Mouse (Mus musculus): ENCODE data around the gene Rhpn2. TPM values are rescaled to one million over a fixed set of nuclear protein-coding genes. Genes with fewer than 3 reads are reported as not detected.
A peak's percentile ranks its signal among the peaks of the same experiment; 100 is the strongest.
"Not testable (repeated sequence)": the region's sequence is repeated elsewhere in the genome, so short reads cannot be mapped to it uniquely, and the experiment has no call there.

Rhpn2 gene
- 2.5 and 2.7 TPM in 2 replicates for polyA plus RNA-seq (2016; fragmentation: Nextera tagmentation; extraction: Ambion mirVana)

DNA sequence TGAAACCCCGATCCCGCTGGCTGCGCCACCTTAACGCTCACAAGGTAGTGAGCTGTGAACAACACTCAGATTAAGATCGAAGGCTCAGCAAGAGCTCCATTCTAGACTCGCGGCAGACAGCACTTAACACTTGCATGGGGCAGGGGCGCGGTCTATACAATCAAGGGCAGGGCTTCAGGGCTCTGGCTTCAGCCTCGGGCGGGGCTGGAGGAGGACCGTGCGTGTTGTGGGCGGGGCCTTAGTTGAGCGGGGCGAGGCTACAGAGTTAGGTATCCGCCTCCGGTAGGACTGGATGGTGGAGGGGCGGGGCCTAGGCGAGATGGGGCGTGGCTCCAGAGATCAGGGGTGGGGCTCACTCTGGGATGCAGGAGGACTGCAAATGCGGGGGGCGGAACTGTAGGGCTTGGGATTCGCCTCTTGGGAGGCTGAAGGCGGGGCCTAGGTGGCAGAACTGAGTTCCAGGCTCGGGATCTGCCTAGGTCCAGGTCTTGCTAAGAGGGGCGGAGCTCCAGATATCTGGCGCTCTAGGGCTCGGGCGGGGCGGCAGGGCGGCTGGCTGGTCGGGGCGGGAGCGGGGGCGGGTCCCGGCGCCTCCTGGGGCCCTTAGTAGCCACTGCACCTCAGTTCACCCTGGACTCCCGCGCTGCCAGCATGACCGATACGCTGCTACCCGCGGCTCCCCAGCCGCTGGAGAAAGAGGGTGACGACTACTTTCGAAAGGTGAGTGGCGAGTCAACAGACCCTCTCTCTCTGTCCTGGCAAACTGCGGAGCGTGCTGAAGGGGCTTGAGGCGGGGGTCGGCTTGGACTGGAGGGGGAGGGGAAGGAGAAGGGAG, at the start of gene Rhpn2:
Gene Rhpn2 (plus strand): TSS at position 479 of the 835 bp plus-strand sequence.
- peaks cover 17% of the 10 kb centered on the region for H3K4me1 ChIP-seq (replicated peaks)
- H3K27me3 ChIP-seq: peaks cover 47% of the 10 kb centered on the region
- H3K27ac ChIP-seq: no peak within 1 kb of the TSS
- H3K4me2 ChIP-seq: peak within 1 kb of the TSS; percentile 97
- peak within 1 kb of the TSS; percentile 62 for H3K4me3 ChIP-seq (replicated peaks)
- ATAC-seq (ENCODE audit: insufficient number of reproducible peaks, insufficient read depth, low FRiP score, low TSS enrichment, low read depth): peak; percentile 98
- H3K9ac ChIP-seq (replicated peaks): peak within 1 kb of the TSS; percentile 62
- no peaks in the 10 kb centered on the region for H3K36me3 ChIP-seq
- H3K9me3 ChIP-seq: no peaks in the 10 kb centered on the region
- under 1% methylated on average over 52 of the region's 52 CpGs for WGBS

DNA sequence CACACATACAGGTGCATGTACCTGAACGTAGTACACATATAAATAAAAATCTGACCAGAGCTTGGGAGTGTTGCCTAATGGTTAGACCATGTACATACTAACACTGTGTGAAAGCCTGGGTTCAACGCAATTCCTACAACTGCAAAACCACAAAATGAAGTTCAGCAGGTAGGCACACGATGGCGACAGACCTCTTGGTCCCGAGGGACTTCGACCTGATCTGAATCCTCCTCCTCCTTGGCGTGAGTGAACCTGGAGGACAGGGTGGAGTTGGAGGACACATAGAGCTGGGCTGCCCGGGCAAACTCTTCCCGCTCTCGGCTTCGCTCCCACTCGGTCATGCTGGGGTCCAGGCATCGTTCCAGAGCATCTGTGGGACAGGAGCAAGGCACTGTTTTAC, 40.5 kb upstream of the Rhpn2 start:
- no peaks in the 10 kb centered on the region for H3K9me3 ChIP-seq
- no peak overlapping the region for H3K4me3 ChIP-seq (replicated peaks)
- no peak overlapping the region for H3K27ac ChIP-seq
- peaks cover 84% of the 10 kb centered on the region for H3K36me3 ChIP-seq
- H3K27me3 ChIP-seq: no peaks in the 10 kb centered on the region
- no peak overlapping the region for H3K4me2 ChIP-seq
- no peaks in the 10 kb centered on the region for H3K4me1 ChIP-seq (replicated peaks)
- ATAC-seq (ENCODE audit: insufficient number of reproducible peaks, insufficient read depth, low FRiP score, low TSS enrichment, low read depth): no peak
- WGBS: 90% methylated on average over 13 of the region's 13 CpGs
- H3K9ac ChIP-seq (replicated peaks): no peak overlapping the region

DNA sequence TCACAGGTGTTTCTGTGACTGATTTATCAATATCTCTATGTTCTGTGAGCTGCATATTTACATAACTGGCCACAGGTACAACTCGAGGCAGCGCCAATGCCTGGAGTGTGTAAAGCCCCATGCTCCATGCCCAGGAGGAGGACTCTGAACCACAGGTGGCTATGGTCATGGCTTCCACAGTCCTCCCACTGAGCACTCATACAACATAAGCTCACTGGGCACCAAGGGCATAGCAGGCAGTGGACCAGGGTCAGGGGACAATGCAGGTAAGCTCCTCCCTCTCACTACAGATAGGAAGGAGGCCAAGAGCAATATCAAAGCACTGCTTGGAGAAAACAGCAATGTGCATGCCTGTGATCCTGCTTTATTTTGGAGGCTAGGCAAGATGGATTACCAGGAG, 38.3 kb upstream of the Rhpn2 start:
- H3K27ac ChIP-seq: no peak overlapping the region
- H3K4me1 ChIP-seq (replicated peaks): no peaks in the 10 kb centered on the region
- WGBS: 94% methylated on average over 2 of the region's 2 CpGs
- H3K4me2 ChIP-seq: no peak overlapping the region
- H3K9me3 ChIP-seq: no peaks in the 10 kb centered on the region
- peaks cover 80% of the 10 kb centered on the region for H3K36me3 ChIP-seq
- H3K9ac ChIP-seq (replicated peaks): no peak overlapping the region
- H3K27me3 ChIP-seq: no peaks in the 10 kb centered on the region
- no peak overlapping the region for H3K4me3 ChIP-seq (replicated peaks)
- no peak for ATAC-seq (ENCODE audit: insufficient number of reproducible peaks, insufficient read depth, low FRiP score, low TSS enrichment, low read depth)

DNA sequence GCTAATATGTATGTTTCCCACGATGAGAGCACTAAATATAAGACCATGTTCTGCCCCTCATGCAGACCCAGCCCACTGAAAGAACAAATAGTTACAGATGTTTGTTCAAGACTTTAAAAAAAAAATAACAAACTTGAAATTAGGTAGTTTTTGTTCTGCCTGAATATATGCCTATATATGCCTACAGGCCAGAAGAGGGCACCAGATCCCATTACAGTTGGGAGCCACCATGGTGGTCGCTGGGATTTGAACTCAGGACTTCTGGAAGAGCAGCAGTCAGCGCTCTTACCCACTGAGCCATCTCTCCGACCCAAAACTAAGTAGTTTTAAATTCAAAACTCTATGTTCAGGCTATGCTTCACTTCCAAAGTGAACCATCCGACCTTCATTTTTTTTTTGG, 36.1 kb upstream of the Rhpn2 start:
- H3K9me3 ChIP-seq: no peaks in the 10 kb centered on the region
- H3K4me3 ChIP-seq (replicated peaks): no peak overlapping the region
- 90% methylated on average over 5 of the region's 5 CpGs for WGBS
- no peak overlapping the region for H3K4me2 ChIP-seq
- H3K4me1 ChIP-seq (replicated peaks): no peaks in the 10 kb centered on the region
- no peak for ATAC-seq (ENCODE audit: insufficient number of reproducible peaks, insufficient read depth, low FRiP score, low TSS enrichment, low read depth)
- H3K36me3 ChIP-seq: peaks cover 78% of the 10 kb centered on the region
- no peaks in the 10 kb centered on the region for H3K27me3 ChIP-seq
- H3K27ac ChIP-seq: no peak overlapping the region
- no peak overlapping the region for H3K9ac ChIP-seq (replicated peaks)

DNA sequence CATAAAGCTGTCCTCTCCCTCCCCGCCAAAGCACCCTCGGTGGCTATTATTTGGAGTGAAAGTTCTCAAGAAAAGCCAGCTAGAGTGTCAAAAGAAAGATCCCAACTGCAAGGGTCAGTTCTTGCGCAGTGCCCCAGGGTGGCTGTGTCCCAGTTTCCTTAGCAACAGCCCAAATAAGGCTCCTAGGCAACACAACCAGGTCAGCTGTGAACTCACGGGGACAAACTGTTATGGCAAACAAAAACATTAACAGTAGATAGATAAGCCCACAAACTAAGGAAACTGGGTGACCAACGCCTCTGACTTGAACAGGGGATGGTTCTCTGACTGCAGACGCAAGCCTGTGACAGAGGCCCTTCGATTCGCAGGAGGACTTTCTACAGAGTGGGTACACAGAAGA, 34.3 kb upstream of the Rhpn2 start:
- no peak overlapping the region for H3K4me3 ChIP-seq (replicated peaks)
- H3K4me1 ChIP-seq (replicated peaks): no peaks in the 10 kb centered on the region
- whole genome bisulfite sequencing: 83% methylated on average over 8 of the region's 8 CpGs
- H3K9ac ChIP-seq (replicated peaks): no peak overlapping the region
- no peaks in the 10 kb centered on the region for H3K9me3 ChIP-seq
- ATAC-seq (ENCODE audit: insufficient number of reproducible peaks, insufficient read depth, low FRiP score, low TSS enrichment, low read depth): no peak
- no peaks in the 10 kb centered on the region for H3K27me3 ChIP-seq
- no peak overlapping the region for H3K4me2 ChIP-seq
- H3K36me3 ChIP-seq: peaks cover 77% of the 10 kb centered on the region
- no peak overlapping the region for H3K27ac ChIP-seq

DNA sequence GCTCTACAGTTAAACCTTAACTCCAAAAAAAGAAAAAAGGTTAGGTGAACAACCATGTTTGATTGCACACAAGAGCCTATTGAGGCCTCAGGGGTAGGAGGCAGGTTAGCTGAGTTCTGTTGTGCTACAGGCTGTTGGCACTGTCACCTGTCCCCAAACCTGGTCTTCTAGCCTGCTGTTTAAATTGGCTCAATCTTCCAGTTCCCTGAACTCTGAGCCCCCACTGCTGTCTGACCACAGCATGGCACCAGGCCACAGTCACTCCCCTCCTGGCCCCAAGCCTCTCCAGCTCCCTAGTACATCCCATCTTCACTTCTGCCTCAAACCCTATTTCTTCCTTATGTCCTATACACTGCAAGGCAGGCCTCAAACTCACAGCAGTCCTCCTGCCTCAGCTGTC, 33.2 kb upstream of the Rhpn2 start:
- no peaks in the 10 kb centered on the region for H3K9me3 ChIP-seq
- no peaks in the 10 kb centered on the region for H3K4me1 ChIP-seq (replicated peaks)
- no peak overlapping the region for H3K4me3 ChIP-seq (replicated peaks)
- no peak overlapping the region for H3K27ac ChIP-seq
- H3K4me2 ChIP-seq: no peak overlapping the region
- no peaks in the 10 kb centered on the region for H3K27me3 ChIP-seq
- H3K9ac ChIP-seq (replicated peaks): no peak overlapping the region
- ATAC-seq (ENCODE audit: insufficient number of reproducible peaks, insufficient read depth, low FRiP score, low TSS enrichment, low read depth): no peak
- H3K36me3 ChIP-seq: peaks cover 76% of the 10 kb centered on the region

DNA sequence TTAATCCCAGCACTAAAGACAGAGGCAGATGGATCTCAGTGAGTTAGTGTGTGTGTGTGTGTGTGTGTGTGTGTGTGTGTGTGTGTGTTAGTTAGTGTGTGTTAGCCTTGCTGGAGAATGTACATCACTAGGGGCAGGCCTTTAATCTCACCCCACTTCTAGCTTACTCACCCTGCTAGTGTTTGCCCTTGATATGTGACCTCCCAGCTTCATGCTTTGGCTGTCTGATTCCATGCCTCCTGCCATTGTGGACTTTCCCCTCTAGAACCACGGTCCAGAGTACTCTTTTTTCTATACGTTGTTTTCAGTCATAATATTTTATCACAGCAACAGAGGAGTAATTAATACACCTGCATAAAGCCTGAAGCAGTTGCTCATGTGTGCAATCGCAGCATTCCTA, 22.8 kb upstream of the Rhpn2 start:
- Histone ChIP-seq H3K9me3 (no peaks in the 10 kb centered on the region), H3K36me3 (peaks cover 48% of the 10 kb centered on the region), H3K4me2 (no peak overlapping the region), H3K27me3 (no peaks in the 10 kb centered on the region), H3K27ac (no peak overlapping the region), H3K4me1 (replicated peaks) (0 out of 2 replicates have a peak, but pooled peaks cover 5% of the 10 kb centered on the region), H3K4me3 (replicated peaks) (no peak overlapping the region), H3K9ac (replicated peaks) (no peak overlapping the region)
- 93% methylated on average over 3 of the region's 3 CpGs for WGBS
- no peak for ATAC-seq (ENCODE audit: insufficient number of reproducible peaks, insufficient read depth, low FRiP score, low TSS enrichment, low read depth)

DNA sequence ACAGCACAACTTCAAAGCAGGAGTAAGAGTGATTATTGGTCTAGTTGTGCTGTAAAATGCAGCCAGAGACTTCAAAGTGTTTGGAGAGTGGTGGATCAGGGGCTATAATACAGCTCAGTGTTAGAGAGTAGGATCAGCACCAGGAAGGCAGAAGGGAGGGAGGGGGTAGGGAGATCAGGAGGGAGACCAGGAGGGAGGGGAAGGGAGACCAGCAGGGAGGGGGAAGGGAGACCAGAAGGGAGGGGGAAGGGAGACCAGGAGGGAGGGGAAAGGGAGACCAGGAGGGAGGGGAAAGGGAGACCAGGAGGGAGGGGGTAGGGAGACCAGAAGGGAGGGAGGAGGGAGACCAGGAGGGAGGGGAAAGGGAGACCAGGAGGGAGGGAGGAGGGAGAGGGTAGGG, 19.8 kb upstream of the Rhpn2 start:
- peaks cover 18% of the 10 kb centered on the region; the same call in 1 of the 2 replicates for H3K36me3 ChIP-seq
- H3K4me2 ChIP-seq: no peak overlapping the region
- H3K4me1 ChIP-seq (replicated peaks): peaks cover 15% of the 10 kb centered on the region
- H3K9ac ChIP-seq (replicated peaks): no peak overlapping the region
- no peaks in the 10 kb centered on the region for H3K9me3 ChIP-seq
- no peak overlapping the region for H3K27ac ChIP-seq
- no peaks in the 10 kb centered on the region for H3K27me3 ChIP-seq
- H3K4me3 ChIP-seq (replicated peaks): no peak overlapping the region
- no peak for ATAC-seq (ENCODE audit: insufficient number of reproducible peaks, insufficient read depth, low FRiP score, low TSS enrichment, low read depth)

DNA sequence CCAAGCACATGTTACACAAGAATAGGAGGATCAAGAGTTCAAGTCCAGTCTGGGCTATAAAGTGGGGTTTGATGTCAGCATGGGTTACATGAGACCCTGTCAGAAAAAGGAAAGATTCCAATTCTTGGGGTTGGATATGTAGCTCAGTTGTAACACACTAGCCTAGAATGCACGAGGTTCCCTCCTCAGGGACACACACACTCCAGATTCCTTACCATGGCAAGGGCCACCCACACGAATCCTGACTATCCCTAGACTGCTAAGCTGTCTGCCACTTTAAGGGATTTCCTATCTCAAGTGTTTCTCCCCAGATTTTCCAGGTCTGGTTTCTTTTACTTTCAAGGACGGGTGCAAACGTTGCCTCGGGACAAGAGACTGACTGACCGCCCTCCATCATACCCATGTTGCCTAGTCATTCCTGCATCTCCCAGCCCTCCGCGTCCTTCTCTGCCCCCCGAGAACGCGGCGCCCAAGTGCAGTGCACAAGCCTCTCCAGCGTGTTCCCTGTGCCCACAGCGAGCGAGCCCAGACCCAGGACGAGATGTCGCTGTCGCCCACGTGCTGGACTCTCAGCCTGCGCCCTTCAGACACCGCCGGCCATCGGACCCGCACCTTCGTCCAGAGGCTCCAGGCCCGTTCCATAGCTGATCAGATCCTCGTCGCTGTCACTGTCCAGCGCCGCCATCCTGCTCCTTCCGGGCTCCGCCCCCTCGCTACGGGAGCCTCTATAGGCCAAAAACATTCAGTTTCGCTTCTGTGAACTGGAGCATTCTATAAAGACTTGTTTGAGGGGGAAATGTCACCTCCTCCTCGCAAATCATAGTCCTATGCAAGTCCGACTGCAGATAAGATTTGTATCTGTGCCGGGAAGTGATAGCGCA, 16.0 kb upstream of the Rhpn2 start, which contains the start of gene Gpatch1:
Gene Gpatch1 (minus strand): TSS at position 712 of the 881 bp plus-strand sequence.
- Histone ChIP-seq H3K4me3 (replicated peaks) (peak within 1 kb of the TSS; percentile 91), H3K4me2 (peak within 1 kb of the TSS; percentile 75), H3K36me3 (no peaks in the 10 kb centered on the region), H3K9ac (replicated peaks) (peak within 1 kb of the TSS; percentile 79), H3K27me3 (no peaks in the 10 kb centered on the region), H3K9me3 (no peaks in the 10 kb centered on the region), H3K4me1 (replicated peaks) (peaks cover 18% of the 10 kb centered on the region), H3K27ac (no peak within 1 kb of the TSS)
- 1% methylated on average over 39 of the region's 39 CpGs for WGBS
- peak; percentile 56; the same call in 1 of the 2 replicates for ATAC-seq (ENCODE audit: insufficient number of reproducible peaks, insufficient read depth, low FRiP score, low TSS enrichment, low read depth)

DNA sequence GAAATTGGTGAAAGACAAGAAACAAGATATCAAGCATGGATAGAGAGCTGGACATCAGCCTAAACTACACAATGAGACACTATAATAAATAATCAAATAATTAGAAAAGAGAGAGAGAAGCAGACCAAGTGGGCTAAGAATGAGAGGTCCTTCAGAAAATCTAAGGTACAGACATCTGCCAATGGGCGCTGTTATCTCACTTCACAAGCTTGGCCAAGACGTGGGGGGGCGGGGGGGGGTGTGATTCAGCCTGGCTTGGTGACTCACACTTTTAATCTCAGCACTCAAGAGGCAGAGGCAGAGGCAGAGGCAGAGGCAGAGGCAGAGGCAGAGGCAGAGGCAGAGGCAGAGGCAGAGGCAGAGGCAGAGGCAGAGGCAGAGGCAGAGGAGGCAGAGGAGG, 14.7 kb upstream of the Rhpn2 start:
- H3K4me2 ChIP-seq; H3K36me3 ChIP-seq; H3K27ac ChIP-seq; H3K9me3 ChIP-seq; ATAC-seq (ENCODE audit: insufficient number of reproducible peaks, insufficient read depth, low FRiP score, low TSS enrichment, low read depth); H3K27me3 ChIP-seq; H3K9ac ChIP-seq (replicated peaks); H3K4me3 ChIP-seq (replicated peaks): not testable (repeated sequence)
- WGBS: 82% methylated on average over 3 of the region's 3 CpGs
- peaks cover 18% of the 10 kb centered on the region for H3K4me1 ChIP-seq (replicated peaks)

DNA sequence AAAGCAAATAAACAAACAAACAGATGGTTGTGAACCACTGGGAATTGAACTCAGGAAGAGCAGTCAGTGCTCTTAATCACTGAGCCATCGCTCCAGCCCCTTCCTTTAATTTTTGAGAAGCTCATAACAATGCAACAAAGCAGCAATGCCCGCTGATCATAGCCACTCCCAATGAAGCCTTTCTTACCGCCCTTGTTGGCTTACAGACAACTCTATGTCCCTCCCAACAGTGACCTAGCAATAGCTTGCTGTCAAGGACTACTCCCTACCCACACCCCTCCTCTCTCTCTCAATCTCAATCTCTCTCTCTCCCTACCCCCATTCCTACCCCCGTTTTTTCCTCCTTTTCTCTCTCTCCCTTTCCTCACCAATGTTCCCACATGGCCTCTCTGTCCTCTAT, 14.2 kb upstream of the Rhpn2 start:
- no peak for ATAC-seq (ENCODE audit: insufficient number of reproducible peaks, insufficient read depth, low FRiP score, low TSS enrichment, low read depth)
- Histone ChIP-seq H3K9me3 (no peaks in the 10 kb centered on the region), H3K27ac (no peak overlapping the region), H3K4me1 (replicated peaks) (peaks cover 15% of the 10 kb centered on the region), H3K4me2 (no peak overlapping the region), H3K9ac (replicated peaks) (no peak overlapping the region), H3K27me3 (no peaks in the 10 kb centered on the region), H3K36me3 (no peaks in the 10 kb centered on the region), H3K4me3 (replicated peaks) (no peak overlapping the region)
- WGBS: 78% methylated on average over 4 of the region's 4 CpGs
